Mouse (Mus musculus) bone marrow, adult 2 months (tissue): Measurements from ENCODE around the gene Jph4. TPM values are rescaled to one million over a fixed set of nuclear protein-coding genes. Genes with fewer than 3 reads are reported as not detected.
A peak's percentile ranks its signal among the peaks of the same experiment; 100 is the strongest.

Experiments
- H3K27ac ChIP-seq: fragments of 200-500 bp; 2 replicates; pipeline ENCODE4 v1.5.1; 2012; ENCODE audit warnings: low read depth, mild to moderate bottlenecking, control low read depth, inconsistent platforms, low read length; ENCODE audit not compliant: control insufficient read depth, poor library complexity, insufficient read depth
- H3K4me1 ChIP-seq: fragments of 200-500 bp; 2 replicates; pipeline ENCODE4 v1.6.1; 2011; ENCODE audit warnings: low read length; ENCODE audit not compliant: control insufficient read depth, insufficient read depth
- H3K4me3 ChIP-seq: fragments of 200-500 bp; replicated peaks from 2 replicates; pipeline ENCODE3; 2011; ENCODE audit warnings: mild to moderate bottlenecking, low read depth, low read length, control low read depth; ENCODE audit not compliant: control insufficient read depth
- CTCF ChIP-seq: fragments of 200-500 bp; IDR thresholded peaks from 2 replicates; pipeline ENCODE4 v1.5.1; 2011; ENCODE audit warnings: low read length, control low read depth; ENCODE audit not compliant: control insufficient read depth, insufficient read depth
- POLR2A ChIP-seq: fragments of 200-500 bp; IDR thresholded peaks from 2 replicates; pipeline ENCODE4 v1.6.1; 2011; ENCODE audit warnings: low read depth, mild to moderate bottlenecking, control low read depth, low read length, borderline replicate concordance; ENCODE audit not compliant: control insufficient read depth
- whole genome bisulfite sequencing: fragments of 180-500 bp; shearing (Covaris S2); methylation state at CpG from one replicate; pipeline ENCODE4 v1.1.7; 2018; 5-methylcytosine and 5-hydroxymethylcytosine counted together
- polyA plus RNA-seq: library from polyadenylated mRNA; stranded (reverse); fragments of >200 nt; gene quantifications from 2 replicates; pipeline ENCODE4 v1.2.4, GENCODE M21; 2011; ENCODE audit warnings: low replicate concordance; ENCODE audit not compliant: missing spikeins, insufficient read depth, insufficient read length

Jph4 gene
- polyA plus RNA-seq, 1 experiment = not detected

DNA sequence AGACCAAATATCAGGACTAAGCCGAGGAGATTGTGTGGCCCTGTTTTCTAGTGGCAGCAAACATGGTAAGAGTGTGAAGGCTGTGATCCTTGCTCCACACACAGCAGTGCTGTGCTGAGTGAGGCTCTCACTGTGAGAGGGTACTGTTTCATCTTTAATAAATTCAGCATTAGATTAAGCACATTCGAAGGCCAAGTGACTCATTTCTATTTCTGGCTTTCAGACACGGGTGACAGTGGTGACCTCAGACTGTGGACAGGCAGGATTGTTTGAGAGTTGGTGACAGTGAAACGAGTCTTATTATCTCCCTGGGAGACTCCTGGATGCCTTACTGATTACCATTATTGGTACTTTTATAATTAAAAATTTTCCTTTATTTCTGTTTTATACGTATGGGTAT, 9.0 kb upstream of the Jph4 start:
- Histone ChIP-seq H3K4me3 (no peak overlapping the region), H3K27ac (no peak overlapping the region), H3K4me1 (no peaks in the 10 kb centered on the region)
- TF ChIP-seq CTCF = no peak
- TF ChIP-seq POLR2A = no peak
- WGBS = 69% methylated on average over 5 of the region's 5 CpGs

DNA sequence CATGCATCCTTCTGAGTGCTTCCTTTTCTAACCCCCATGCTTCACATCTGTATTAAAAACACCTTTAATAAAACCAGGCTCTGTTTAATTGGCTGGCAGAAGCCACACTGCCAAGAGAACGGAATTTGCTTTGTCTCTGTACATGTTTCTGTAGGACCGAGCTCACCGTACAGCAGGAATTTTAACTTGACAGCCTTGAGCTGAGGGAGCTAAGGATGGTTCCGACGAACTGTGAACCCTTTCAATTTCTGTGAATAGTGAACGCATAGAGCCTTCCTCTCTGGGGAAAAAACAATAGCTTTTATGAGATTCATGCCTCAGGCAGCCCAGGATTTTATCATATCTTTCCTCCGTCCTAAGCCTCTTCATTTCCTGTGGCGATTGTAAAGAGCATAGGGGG, 5.6 kb upstream of the Jph4 start:
- Histone ChIP-seq H3K4me3 (no peak overlapping the region), H3K4me1 (no peaks in the 10 kb centered on the region), H3K27ac (no peak overlapping the region)
- TF ChIP-seq CTCF = no peak
- TF ChIP-seq POLR2A = no peak
- 31% methylated on average over 8 of the region's 8 CpGs for WGBS

DNA sequence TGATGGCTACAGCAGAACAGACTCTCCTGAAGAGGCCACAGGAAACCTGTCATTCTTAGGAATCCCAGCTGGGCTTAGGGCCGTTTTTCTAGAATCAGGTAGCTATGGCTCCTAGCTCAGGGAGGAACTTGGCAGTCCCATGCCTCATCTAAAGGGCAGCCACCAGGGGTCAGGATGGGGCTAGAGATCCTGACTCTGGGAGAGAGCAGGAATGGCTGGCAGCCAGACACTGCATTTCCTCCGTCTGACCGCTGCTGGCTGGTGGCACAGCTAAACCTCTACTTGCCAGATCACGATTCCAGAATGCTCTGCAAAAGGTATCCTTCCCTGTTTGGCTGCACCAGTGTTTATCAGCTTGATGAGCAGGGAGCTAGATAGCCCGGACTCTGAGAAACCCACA, 5.2 kb upstream of the Jph4 start:
- TF ChIP-seq POLR2A (no peak), CTCF (peak; percentile 60; the same call in 1 of the 2 replicates)
- Histone ChIP-seq H3K4me1 (no peaks in the 10 kb centered on the region), H3K4me3 (no peak overlapping the region), H3K27ac (no peak overlapping the region)
- WGBS = 3% methylated on average over 5 of the region's 5 CpGs

- TF ChIP-seq POLR2A (no peak), CTCF (peak; percentile 59)
- Histone ChIP-seq H3K4me1 (no peaks in the 10 kb centered on the region), H3K4me3 (no peak overlapping the region), H3K27ac (no peak overlapping the region)
- 58% methylated on average over 4 of the region's 4 CpGs for WGBS
Measured at GRCm38 (mm10) chr14:55119421-55120134, 2.8 kb upstream of the Jph4 start.

DNA sequence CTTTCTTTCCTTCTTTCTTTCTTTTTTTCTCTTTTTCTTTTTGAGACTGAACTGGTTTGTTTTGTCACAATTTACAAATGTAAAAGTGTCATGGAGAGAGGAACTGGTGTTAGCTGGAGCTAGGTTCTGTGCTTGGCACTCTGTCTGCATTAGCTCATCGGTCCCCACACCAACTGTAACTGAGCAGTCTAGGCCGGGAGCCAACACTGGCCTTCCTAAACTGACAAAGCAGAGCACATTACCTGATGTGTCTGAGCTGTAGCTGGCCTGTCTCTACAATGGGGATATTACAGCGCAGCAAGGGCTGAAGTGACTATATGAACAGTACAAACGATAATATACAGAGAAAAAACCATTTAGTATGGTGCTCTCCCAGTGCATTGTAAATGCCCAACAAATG, 2.1 kb upstream of the Jph4 start:
- no peak for TF ChIP-seq POLR2A
- no peak for TF ChIP-seq CTCF
- Histone ChIP-seq H3K4me3 (no peak overlapping the region), H3K27ac (no peak overlapping the region), H3K4me1 (no peaks in the 10 kb centered on the region)
- WGBS = 62% methylated on average over 4 of the region's 4 CpGs

DNA sequence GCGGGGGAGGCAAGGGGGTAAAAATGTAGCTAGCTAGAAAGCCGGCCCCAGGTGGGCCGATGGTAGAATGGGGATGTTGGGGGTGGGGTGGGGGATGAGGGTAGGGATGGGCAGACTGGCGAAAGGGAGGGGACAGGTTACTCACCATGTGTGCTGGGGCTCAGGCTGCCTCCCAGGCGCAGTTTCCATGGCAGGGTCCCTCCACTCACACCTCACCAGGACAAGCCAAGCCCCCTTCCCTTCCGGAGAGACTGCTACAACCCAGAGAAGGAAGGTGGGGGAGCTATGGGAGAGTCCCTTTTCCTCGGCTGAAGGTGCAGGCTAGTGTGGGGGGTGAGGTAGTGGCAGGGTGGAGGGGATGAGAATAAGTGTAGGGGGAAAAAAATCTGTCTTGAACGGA, 889 bp downstream of the Jph4 start:
- H3K4me1 ChIP-seq = no peaks in the 10 kb centered on the region
- no peak overlapping the region for H3K4me3 ChIP-seq
- TF ChIP-seq POLR2A = no peak
- TF ChIP-seq CTCF = no peak
- 10% methylated on average over 8 of the region's 8 CpGs for WGBS
- H3K27ac ChIP-seq = no peak overlapping the region

GRCm38 (mm10) chr14:55114759-55115701, 1.7 kb downstream of the Jph4 start:
- Histone ChIP-seq H3K4me1 (no peaks in the 10 kb centered on the region), H3K27ac (no peak overlapping the region), H3K4me3 (no peak overlapping the region)
- 2% methylated on average over 78 of the region's 78 CpGs for WGBS
- 0 out of 2 replicates have a peak, but pooled peaks have one; percentile 7 for TF ChIP-seq CTCF
- no peak; the same call in 1 of the 2 replicates for TF ChIP-seq POLR2A

DNA sequence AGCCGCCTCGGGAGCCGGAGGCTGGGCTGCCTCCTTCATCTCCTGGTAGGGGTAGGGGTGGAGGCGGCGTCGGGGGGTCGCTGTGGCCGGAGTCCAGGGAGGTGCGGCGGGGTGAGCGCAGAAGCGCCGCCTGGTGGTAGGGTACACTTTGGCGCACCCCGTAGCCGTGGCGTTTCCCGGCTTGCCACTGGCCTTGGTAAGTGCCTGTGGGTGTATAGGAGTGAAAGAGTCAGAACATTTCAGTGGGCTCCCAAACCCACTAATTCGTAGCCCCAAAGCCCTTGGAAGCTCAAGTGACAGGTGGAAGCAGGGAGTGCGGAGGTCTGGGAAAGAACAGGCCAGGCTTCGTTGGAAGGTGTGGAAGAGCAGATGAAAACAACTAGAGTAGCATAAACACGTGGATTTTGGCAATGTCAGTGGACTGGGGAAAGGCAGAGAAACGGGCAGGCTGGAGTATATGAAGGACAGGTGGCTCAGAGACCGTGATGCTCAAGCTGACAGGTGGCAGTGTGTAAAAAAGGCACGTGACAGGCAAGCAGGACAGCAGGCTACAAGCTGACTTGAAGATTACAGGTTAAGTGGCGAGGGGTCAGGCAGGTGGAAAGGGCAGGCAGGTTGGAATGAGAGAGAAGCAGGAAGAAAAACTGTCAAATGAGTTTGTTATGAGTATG, 2.6 kb downstream of the Jph4 start:
- Histone ChIP-seq H3K27ac (no peak overlapping the region), H3K4me1 (no peaks in the 10 kb centered on the region), H3K4me3 (no peak overlapping the region)
- TF ChIP-seq POLR2A = no peak
- peak; percentile 40; the same call in 1 of the 2 replicates for TF ChIP-seq CTCF
- WGBS = 17% methylated on average over 26 of the region's 26 CpGs
